Mouse (Mus musculus) B cell, adult 62 days (primary cell): ENCODE measurements around the gene Med18. TPM values are rescaled to one million over a fixed set of nuclear protein-coding genes. Genes with fewer than 3 reads are reported as not detected.

ENCODE experiments used
- total RNA-seq: library from RNA; stranded (reverse); gene quantifications from 4 replicates; pipeline ENCODE4 v1.2.4, GENCODE M21; 2023

Med18 gene
- total RNA-seq = 5.9 to 9.8 TPM (median 7.9 TPM) in 4 replicates

DNA sequence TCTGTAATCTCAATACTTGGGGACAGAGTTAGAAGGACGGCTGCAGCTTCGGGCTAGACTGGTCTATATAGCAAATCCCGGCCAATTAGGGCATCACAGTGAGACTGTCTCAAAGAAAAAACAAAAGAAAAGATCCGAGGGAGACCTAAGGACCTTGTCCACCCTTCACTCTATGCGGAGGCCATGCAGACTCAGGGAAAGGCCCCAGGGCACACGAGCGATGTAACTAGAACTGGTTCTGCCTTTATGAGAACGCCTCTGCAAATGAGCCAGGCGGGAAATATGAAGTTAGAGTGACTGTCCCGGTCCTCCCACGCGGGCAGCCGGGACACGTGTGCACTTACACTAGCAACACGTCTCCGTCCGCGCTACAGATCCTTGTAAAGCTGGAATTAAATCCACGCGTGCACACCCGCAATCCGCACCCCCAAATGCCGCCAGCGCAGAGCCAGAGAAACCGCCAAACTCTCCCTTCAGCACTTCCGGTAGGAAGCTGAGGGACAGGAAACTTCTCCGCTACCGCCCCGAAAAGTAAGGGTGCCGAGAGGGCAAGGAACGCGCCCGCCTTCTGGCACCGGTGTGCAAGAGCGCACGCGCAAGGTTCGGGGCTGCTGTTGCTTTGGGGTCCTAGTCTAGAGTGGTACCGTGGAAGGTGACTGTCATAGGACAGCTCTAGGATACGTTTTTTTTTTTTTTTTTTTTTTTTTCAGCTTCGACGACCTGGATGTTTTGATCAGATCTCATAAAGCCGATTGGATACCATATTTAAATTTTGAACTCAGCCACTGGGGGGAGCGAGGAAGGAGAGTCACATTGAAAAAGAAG, at the start of gene Med18:
Med18 (minus strand) TSS at position 492 of the 825 bp plus-strand sequence.

DNA sequence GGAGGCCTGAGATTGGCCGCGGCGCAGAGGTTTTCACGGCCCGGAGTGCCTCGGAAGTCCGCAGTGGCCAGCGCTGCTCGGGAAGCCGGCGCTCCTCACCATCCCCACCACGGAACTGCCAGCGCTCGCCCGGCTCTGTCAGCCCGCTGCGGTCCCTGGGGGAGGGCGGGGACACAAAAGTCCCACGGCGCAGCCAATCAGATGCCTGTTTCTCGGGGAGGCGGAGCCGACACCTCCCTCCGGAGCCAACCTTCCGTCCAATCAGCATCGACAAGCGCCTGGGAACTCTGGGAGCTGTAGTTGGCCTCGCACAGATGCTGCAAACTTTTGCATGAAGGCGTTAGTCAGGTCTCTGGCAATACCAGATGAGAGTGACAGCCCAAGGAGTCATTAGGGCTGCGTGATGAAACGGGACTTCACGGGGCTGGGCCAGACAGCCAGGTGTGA, 46.7 kb upstream of the Med18 start, which contains the start of gene Sesn2:
Sesn2 (minus strand) TSS at position 150 of the 447 bp plus-strand sequence.

DNA sequence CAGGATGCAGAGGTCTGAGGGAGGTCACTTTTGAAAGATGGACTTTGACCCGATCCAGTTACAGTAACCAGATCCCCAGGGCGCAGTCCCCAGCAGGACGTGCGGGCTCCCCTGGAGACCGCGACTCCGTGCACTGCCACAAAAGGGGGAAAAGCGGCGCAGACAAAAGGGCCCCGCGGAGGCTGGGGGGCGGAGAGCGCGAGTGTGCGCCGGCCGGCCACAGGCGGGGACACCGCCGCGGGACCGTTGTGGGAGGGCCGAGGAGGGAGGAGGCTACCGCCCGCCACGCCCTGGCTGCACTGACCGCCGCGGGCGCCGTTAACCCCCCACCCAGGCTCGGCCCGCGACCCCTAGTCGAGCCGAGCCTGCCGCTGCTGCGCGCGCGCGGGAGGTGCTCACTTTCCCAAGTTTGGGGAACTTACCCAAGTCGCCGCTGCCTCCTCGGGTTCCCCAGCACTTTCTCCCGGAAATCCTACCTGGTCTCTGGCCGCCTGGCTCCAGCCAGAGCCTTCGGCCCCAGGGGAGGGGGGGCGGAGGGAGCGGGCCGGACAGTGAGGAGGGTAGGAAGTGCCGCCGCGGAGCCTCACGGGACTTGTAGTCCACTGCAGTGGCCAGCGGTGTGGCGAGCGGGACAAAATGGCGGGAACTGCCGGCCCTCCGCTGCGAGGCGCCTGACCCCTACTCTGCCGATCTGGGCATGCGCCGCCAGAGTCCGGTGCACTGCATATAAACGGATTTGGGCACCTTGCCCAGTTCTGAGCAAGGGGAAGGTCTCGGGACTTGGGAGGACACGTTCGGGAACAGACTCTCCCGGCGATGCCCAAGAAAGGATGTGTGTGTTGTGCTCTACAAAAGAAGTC, 41.6 kb downstream of the Med18 start, which contains the start of gene Phactr4:
Phactr4 (minus strand) TSS at position 567 of the 860 bp plus-strand sequence.

Other genes starting within 250 kb of the Med18 start
- gene Gmeb1, start 202.3 kb downstream of the Med18 start, total RNA-seq = 38.8 to 44.4 TPM (median 39.9 TPM) in 4 replicates
- 30.3 to 34.3 TPM (median 32.2 TPM) in 4 replicates for gene Taf12, start 189.5 kb downstream of the Med18 start, total RNA-seq
- not detected in 4 replicates for gene Rab42, start 160.5 kb downstream of the Med18 start, total RNA-seq
- 32.7 to 41.4 TPM (median 35.7 TPM) in 4 replicates for gene Trnau1ap, start 134.4 kb downstream of the Med18 start, total RNA-seq
- gene Rcc1, start 110.3 kb downstream of the Med18 start, total RNA-seq = 14.4 to 22.8 TPM (median 19.2 TPM) in 4 replicates
- 26.5 to 32.2 TPM (median 30.3 TPM) in 4 replicates for gene Phactr4, start 41.4 kb downstream of the Med18 start, total RNA-seq
- 14.1 to 17.0 TPM (median 15.1 TPM) in 4 replicates for gene Sesn2, start 46.6 kb upstream of the Med18 start, total RNA-seq
- 55.2 to 65.4 TPM (median 56.6 TPM) in 4 replicates for gene Atpif1, start 69.7 kb upstream of the Med18 start, total RNA-seq
- 92.2 to 111 TPM (median 104 TPM) in 4 replicates for gene Dnajc8, start 71.6 kb upstream of the Med18 start, total RNA-seq
- 1.0 to 1.8 TPM (median 1.1 TPM) in 4 replicates for gene Ptafr, start 100.1 kb upstream of the Med18 start, total RNA-seq
- gene Eya3, start 175.1 kb upstream of the Med18 start, total RNA-seq = 30.6 to 39.6 TPM (median 35.5 TPM) in 4 replicates